Mouse (Mus musculus) embryonic fibroblast, embryonic 13.5 days (primary cell): Measurements from ENCODE around the gene Elmo3.

ENCODE experiments used
- CTCF ChIP-seq: IDR thresholded peaks from 2 replicates; pipeline ENCODE4 v1.5.1; 2011; ENCODE audit warnings: mild to moderate bottlenecking, control low read depth, low read length, moderate library complexity, borderline replicate concordance; ENCODE audit not compliant: insufficient read depth
- POLR2A ChIP-seq: IDR thresholded peaks from 2 replicates; pipeline ENCODE4 v1.6.1; 2011; ENCODE audit warnings: low read depth, mild to moderate bottlenecking, control low read depth, low read length, moderate library complexity

DNA sequence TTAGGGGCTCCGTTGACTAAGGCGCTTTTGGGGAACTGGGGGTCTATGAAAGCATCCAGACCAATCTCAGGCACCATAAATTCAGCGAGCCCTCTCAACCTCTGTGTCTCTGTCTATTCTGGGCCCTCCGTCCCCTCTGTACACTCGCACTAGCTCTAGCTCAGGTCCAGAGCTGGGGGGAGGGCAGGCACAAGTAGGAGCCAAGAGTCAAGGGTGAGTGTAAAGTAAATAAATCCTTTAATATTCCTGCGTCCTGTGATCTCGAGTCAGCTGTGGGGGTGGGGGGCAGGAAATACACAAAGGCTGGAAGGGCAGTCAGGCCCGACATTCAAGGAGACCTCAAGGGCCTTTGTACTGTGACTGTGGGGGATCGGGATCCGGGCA, 36.3 kb upstream of the Elmo3 start:
- TF ChIP-seq POLR2A (no peak), CTCF (no peak)
